Mouse (Mus musculus) embryonic stem cell, embryonic (primary cell): ENCODE results near the gene Tas1r3.

ENCODE experiments used
- CTCF ChIA-PET, 4 experiments: fragments of 300-600 bp in 2 of 4; fragments of 350-600 bp in 2 of 4; sonication (Branson Sonifier 250); formaldehyde crosslinking; loops; one replicate each; lab custom pipeline; 2022; ENCODE audit warnings: inconsistent platforms in 2 of 4; lab: Charles Lee
- POLR2A ChIA-PET, 4 experiments: fragments of 300-600 bp in 2 of 4; fragments of 350-600 bp in 2 of 4; sonication (Branson Sonifier 250); formaldehyde crosslinking; loops; one replicate each; lab custom pipeline; 2022; ENCODE audit warnings: antibody characterized with exemption in 4 of 4, inconsistent platforms in 1 of 4; lab: Charles Lee

Gene Tas1r3

DNA sequence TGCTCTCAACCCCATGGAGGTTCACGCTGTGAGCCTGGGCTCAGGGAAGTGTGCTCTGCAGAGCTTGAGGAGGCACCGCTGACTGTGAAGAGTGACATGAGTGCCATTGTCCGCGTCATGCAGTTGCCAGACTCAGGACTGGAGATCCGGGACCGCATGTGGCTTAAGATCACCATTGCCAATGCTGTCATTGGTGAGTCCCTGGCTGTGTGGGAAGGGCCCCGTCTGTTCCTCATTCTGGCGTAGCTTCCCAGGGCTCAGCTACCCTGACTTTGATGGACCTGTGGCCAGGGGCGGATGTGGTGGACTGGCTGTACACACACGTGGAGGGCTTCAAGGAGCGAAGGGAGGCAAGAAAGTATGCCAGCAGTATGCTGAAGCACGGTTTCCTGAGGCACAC, 7.1 kb downstream of the Tas1r3 start:
- CTCF ChIA-PET, result interaction anchor here in 2 of 4 experiments (0.6 kb wide), 2 partner anchors 24 to 147 kb away, joined by 5 to 13 read pairs; no protein-coding TSS in a partner anchor
- POLR2A ChIA-PET, result interaction anchor here in 2 of 4 experiments (0.6 to 3.9 kb wide), 4 partner anchors 12 to 173 kb away, joined by 3 to 16 read pairs (median 5); partner anchors contain the start of genes Cptp (in 1 of the 2) and Ints11 (in 1 of the 2)

DNA sequence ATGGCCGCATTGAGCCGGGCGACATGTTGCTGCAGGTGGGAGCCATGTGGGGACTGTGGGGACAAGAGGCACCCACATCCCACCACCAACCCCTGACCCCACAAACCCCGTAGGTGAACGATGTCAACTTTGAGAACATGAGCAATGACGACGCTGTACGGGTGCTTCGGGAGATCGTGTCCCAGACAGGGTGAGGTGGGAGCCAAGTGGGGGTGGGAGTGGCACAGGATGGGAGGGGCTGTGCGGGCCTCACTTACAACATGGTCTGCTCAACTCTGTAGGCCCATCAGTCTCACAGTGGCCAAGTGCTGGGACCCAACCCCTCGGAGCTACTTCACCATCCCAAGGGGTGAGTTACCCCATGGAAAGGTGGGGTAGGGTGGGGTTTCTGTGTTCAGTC, 8.2 kb downstream of the Tas1r3 start:
- ChIA-PET CTCF (interaction anchor here in 1 of 4 experiments (1.2 kb wide), 1 partner anchor 21 kb away, joined by 3 read pairs; no protein-coding TSS in a partner anchor), POLR2A (interaction anchor here in 3 of 4 experiments (0.7 to 3.9 kb wide), 4 partner anchors 11 to 16 kb away, joined by 3 to 16 read pairs (median 3); partner anchors contain the start of genes Cptp (in 1 of the 3), Ints11 (in 1 of the 3) and Mxra8 (in 1 of the 3))

DNA sequence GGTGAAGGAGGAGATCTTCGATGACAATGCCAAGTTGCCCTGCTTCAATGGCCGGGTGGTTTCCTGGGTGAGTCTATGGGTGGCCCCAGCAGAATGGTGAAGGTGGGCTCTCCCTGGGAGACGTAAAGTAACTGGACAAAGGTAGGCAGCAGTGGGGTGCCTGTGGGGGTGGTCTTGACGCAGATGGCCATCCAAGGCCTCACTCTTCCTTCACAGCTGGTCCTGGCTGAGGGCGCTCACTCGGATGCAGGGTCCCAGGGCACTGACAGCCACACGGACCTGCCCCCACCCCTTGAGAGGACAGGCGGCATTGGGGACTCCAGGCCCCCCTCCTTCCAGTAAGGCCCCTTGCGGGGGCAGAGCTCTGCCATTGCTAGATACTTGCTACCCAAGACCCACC, 9.7 kb downstream of the Tas1r3 start:
- ChIA-PET POLR2A (interaction anchor here in 1 of 4 experiments (0.6 to 3.9 kb wide), 4 partner anchors 16 to 91 kb away, joined by 3 to 16 read pairs (median 5); partner anchors contain the start of genes Aurkaip1, Cptp, Ints11 and Ube2j2), CTCF (no interaction called here)

DNA sequence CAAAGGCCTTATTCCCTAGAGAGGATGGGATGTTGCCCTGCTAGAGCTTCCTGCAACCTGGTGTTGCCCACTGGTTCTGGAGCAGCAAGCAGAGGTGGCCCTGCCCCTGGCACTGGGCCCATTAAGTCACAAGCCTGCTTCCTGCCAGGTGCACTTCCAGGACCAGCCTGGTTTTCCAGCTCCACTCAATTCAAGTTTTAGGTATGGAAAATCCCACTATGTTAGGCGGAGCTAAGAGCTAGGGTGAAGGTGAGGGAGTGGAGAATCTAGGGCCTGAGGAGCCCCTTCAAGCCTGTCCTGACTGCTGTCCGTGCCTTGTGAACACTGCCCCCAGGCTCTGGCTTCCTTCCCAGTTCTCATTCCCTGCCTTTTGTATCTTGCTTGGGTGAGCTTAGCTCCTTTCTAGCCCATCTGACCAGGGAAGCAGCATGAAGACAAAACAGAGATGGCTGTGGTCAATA, 11.2 kb downstream of the Tas1r3 start:
- CTCF ChIA-PET, result interaction anchor here in 1 of 4 experiments (0.6 kb wide), 1 partner anchor 184 kb away, joined by 3 read pairs; no protein-coding TSS in a partner anchor
- POLR2A ChIA-PET, result interaction anchor here in 2 of 4 experiments (1.0 to 2.7 kb wide), 9 partner anchors 10 to 92 kb away, joined by 3 to 11 read pairs (median 4); partner anchors contain the start of genes Cptp (in 2 of the 2), Ints11 (in 2 of the 2), Aurkaip1 (in 1 of the 2) and Ube2j2 (in 1 of the 2)

DNA sequence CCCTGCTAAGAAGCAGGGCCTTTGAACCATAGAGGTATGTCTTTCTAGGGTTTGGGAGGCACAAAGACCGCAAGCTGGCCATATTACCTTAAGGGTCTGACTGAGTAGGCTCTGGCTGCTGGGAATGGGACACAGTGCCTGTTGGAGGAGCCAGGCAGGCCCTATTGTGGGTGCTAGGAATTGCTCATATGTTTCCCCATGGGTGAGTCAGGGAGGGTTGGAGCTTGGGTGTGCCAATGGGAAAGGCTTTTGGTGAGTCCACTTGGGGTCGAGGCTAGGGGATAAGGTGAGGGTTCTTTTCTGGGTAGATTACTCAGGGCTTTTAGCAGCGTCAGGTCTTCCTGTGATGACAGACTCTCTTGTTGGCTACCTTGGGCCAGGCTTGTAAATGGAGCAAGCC, 11.8 kb downstream of the Tas1r3 start:
- ChIA-PET CTCF (interaction anchor here in 1 of 4 experiments (0.6 kb wide), 1 partner anchor 185 kb away, joined by 3 read pairs; no protein-coding TSS in a partner anchor), POLR2A (interaction anchor here in 1 of 4 experiments (1.0 to 2.7 kb wide), 5 partner anchors 9 to 30 kb away, joined by 3 to 11 read pairs (median 5); partner anchors contain the start of genes Cptp and Ints11)

DNA sequence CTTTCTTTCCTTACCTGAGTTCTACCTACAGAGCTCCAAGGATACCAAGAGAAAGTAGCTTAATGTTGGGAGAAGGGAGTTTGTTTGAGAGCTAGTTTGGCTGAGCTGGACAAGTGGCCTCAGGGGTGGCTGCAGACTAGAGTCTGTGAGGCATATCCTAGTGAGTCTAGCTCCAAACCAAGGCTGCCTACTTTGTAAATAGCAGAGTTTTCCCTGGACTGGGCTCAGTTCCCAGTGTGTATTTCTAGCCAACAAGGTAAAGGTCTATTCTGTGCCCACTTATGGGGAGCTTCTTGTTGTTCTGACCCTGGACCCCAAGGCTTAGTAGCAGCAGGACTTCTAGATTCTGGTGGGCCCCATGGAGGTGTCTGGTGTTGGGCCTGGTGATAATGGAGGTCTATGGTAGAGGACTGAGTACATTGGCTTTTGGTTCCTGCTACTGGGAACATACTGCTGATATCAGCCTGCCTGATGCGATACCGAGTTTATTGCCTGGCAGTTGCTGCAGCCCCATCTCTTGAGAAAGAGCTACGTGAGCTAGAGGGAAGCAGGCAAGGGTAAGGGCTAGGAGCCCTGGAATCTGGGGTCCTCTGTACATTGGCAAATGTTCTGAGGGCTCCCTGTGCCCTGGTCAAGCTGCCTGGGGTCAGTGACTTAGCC, 13.2 kb downstream of the Tas1r3 start:
- ChIA-PET POLR2A (interaction anchor here in 3 of 4 experiments (0.7 to 4.1 kb wide), 12 partner anchors 9 to 187 kb away, joined by 3 to 20 read pairs (median 4); partner anchors contain the start of genes Cptp (in 1 of the 3) and Ints11 (in 1 of the 3)), CTCF (interaction anchor here in 3 of 4 experiments (0.5 to 1.8 kb wide), 4 partner anchors 16 to 66 kb away, joined by 3 to 5 read pairs (median 4); no protein-coding TSS in a partner anchor)

DNA sequence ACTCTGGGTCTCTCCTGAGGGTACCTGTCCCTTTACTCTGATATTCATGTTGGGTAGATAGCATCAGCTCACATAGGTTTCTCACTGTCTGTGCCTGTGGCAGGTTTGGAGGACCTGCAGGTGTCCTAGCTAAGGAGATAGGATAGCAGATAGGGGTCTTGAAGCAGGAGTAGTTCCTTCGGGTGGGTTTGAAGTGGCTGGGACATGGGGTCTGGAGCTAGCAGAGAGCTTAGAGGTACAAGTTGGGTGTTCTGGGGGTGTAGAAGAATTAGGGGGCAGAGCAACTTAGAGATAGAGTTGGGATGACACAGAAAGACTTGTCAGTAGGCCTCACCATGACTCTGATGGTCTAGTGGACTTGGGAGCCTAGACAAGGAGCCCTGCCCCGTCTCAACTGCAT, 13.8 kb downstream of the Tas1r3 start:
- ChIA-PET CTCF (interaction anchor here in 3 of 4 experiments (0.5 to 1.8 kb wide), 5 partner anchors 10 to 82 kb away, joined by 3 to 5 read pairs (median 3); no protein-coding TSS in a partner anchor), POLR2A (interaction anchor here in 3 of 4 experiments (0.7 to 4.1 kb wide), 9 partner anchors 8 to 45 kb away, joined by 3 to 20 read pairs (median 4); partner anchors contain the start of genes Cptp (in 2 of the 3) and Ints11 (in 2 of the 3))

DNA sequence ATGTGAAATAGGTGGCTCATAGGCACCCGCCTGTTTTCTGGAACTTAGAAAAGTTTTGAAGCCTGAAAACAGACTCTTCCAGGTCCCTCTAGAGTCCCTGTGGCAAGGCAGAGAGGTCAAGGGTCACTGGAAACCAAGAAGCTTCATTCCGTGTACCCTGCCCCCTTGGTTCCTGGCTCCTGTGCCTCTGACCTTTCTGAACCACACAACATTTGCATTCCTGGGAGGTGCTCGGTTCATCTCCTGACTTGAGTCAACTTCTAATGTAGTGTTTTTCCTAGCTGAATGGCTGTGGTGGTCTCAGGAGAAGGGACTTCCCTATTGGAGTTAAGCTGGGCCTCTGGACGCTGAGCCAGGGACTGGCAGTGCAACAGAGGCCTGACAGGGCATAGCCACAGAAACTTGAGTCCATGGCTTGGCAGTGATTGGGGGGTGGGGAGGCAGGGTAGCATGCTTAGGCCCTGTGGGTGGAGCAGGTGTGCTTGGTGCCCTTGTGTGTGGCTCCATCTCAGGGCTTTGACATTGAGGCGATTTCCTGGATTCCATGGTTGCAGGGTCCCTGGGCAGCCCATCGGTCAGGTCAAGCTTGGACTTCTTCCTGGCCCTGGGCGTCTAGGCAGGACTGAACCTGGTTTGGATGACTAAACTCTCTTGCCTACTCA, 14.6 kb downstream of the Tas1r3 start:
- POLR2A ChIA-PET, result interaction anchor here (0.6 to 4.1 kb wide), 13 partner anchors 9 to 121 kb away, joined by 3 to 20 read pairs (median 3); partner anchors contain the start of genes Cptp (in 2 of the 4), Ints11 (in 2 of the 4), Mxra8 (in 1 of the 4) and Ube2j2 (in 1 of the 4)
- CTCF ChIA-PET, result interaction anchor here in 3 of 4 experiments (0.6 to 1.8 kb wide), 7 partner anchors 11 to 432 kb away, joined by 3 to 5 read pairs (median 3); no protein-coding TSS in a partner anchor

DNA sequence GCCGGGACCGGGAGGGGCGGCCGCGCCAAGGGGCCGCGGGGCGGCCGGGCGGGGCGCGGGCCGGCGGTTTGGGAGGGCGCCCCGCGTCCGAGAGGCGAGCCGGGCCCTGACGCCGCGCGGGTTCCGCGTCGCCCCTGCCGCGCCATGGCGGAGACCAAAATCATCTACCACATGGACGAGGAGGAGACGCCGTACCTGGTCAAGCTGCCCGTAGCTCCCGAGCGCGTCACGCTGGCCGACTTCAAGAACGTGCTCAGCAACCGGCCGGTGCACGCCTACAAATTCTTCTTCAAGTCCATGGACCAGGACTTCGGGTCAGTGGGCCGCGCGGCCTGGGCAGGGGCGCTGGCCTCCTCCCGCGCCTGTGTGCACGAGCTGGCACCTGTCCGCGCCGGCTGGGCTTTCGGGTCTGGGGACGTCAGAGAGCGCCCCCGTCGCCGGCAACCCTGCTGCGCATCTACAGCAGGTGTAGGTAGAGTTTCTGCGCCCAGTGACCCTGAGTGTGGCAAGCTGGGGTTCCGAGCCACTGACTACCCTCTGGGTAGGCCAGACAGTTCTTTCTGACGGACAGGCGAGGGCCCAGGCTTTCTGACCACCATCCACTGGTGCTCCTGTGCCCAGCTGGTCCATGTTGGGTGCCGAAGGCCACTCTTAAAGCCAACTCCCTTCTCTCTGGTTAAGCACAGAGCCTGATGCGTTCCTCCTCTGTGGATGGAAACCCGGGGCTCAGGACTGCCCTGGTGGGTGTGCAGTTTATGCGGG, 15.4 kb downstream of the Tas1r3 start:
- ChIA-PET CTCF (interaction anchor here in 3 of 4 experiments (0.6 to 1.3 kb wide), 7 partner anchors 12 to 431 kb away, joined by 3 to 7 read pairs (median 3); partner anchors contain the start of gene Atad3a (in 1 of the 3)), POLR2A (interaction anchor here (0.6 to 4.1 kb wide), 16 partner anchors 8 to 112 kb away, joined by 3 to 20 read pairs (median 3); partner anchors contain the start of genes Cptp (in 2 of the 4), Ints11 (in 2 of the 4), Mxra8 (in 1 of the 4) and Ube2j2 (in 1 of the 4))

DNA sequence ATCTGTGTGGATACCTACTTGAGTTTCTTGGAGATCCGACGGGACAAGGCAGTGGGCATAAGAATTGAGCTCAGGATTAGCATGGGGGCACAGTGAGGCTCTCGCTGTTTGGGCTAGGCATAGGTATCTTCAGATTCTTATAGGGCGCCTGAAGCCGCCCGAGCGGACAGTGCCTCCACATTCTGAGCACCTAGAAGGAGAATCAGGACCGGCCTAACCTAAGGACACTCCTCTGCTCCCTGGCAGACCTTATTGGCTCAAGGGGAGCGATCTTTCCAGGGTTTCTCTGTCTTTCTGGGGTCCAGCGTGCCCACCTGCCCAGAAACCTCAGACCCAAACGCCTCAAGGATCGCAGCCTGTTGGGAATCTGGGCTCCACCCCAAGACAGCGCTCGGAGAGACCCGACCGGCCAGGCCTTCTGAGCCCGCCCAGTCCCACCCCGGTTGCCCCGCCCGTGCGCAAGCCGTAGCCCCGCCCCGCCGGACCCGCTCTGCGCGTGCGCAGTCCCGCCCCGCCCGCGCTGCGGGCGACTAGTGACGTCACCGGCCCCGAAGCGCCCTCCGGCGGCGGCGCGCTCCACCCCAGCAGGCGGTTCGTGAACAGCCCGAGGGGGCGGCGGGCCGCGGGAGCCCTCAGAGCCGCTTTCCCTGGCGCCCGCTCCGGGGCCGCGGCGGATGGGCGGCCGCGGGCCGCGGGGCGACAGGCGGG, 16.1 kb downstream of the Tas1r3 start, which contains the start of gene Dvl1:
Dvl1 (plus strand) TSS at position 532 of the 708 bp plus-strand sequence.
- POLR2A ChIA-PET, result interaction anchor here (0.5 to 4.1 kb wide), 14 partner anchors 7 to 318 kb away, joined by 3 to 20 read pairs (median 3); partner anchors contain the start of genes Cptp (in 2 of the 4), Ints11 (in 2 of the 4) and Mxra8 (in 1 of the 4)
- CTCF ChIA-PET, result interaction anchor here in 3 of 4 experiments (0.6 to 1.1 kb wide), 5 partner anchors 11 to 1546 kb away, joined by 3 to 13 read pairs (median 4); partner anchors contain the start of genes Arhgef16 (in 1 of the 3), Atad3a (in 1 of the 3) and Mrpl20 (in 1 of the 3)

DNA sequence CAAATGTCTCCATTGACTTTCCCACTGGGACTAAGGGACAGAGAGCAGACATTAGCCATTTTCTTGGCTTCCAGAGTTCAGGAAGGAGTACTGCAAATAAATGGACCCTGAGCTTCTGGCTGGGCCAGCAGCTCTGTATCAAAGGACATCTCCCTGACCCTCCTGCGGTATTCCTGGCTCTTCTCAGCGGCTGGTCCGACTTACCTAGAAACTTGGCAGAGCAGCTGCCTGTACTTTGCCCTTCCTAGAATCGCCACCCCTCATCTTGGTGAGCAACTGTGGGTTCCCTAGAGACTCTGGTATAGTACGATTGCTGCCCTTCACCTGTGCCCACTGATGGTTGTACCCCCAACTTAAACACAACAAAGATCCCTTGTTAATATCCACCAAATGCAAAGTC, 19.9 kb downstream of the Tas1r3 start:
- ChIA-PET CTCF (interaction anchor here in 2 of 4 experiments (1.2 to 2.4 kb wide), 2 partner anchors 9 kb away, joined by 3 to 7 read pairs; no protein-coding TSS in a partner anchor), POLR2A (interaction anchor here in 2 of 4 experiments (1.0 to 3.4 kb wide), 9 partner anchors 10 to 310 kb away, joined by 3 to 15 read pairs (median 3); partner anchors contain the start of genes Aurkaip1 (in 1 of the 2) and Ccnl2 (in 1 of the 2))

DNA sequence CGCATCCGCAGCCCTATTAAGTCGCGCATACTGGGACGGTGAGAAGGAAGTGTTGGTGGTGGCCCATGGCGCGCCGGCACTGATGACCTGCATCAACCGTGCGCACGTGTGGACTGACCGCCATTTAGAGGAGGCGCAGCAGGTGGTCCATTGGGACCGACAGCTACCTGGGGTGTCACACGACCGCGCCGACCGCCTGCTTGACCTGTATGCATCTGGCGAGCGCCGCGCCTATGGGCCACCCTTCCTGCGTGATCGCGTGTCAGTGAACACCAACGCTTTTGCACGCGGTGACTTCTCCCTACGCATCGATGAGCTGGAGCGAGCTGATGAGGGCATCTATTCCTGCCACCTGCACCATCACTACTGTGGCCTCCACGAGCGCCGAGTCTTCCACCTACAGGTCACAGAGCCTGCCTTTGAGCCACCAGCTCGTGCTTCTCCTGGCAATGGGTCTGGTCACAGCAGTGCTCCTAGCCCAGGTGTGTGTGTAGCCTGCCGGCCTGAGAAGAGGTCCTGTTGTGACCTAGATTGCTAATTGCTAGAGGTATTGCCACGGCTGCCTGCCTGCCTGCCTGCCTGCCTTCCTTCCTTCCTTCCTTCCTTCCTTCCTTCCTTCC, 21.4 kb downstream of the Tas1r3 start:
- POLR2A ChIA-PET, result interaction anchor here (0.7 to 3.4 kb wide), 37 partner anchors 8 to 407 kb away, joined by 3 to 15 read pairs (median 4); partner anchors contain the start of genes Aurkaip1 (in 2 of the 4), Ccnl2 (in 2 of the 4), Cptp (in 2 of the 4) and Ints11 (in 2 of the 4)

DNA sequence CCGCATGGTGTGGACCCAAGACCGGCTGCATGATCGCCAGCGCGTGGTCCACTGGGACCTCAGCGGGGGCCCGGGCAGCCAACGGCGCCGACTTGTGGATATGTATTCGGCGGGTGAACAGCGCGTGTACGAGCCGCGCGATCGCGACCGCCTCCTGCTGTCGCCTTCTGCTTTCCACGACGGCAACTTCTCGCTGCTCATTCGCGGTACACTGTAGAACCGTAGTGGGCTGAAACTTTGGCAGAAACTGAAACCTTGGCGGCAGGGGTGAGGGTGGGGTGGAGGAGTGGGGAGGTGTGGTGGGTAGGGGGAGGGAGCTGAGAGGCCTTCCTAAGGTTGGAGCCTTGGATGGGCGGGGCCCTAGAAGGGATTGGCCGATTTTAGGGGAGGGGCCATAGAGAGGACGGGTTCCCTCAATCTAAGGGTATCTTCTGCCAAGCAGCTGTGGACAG, 22.1 kb downstream of the Tas1r3 start:
- CTCF ChIA-PET, result interaction anchor here in 2 of 4 experiments (0.6 to 1.7 kb wide), 7 partner anchors 7 to 118 kb away, joined by 3 to 8 read pairs (median 4); partner anchors contain the start of genes Acap3 (in 1 of the 2), Aurkaip1 (in 1 of the 2), Cptp (in 1 of the 2) and Ints11 (in 1 of the 2)
- POLR2A ChIA-PET, result interaction anchor here (0.6 to 3.4 kb wide), 38 partner anchors 7 to 408 kb away, joined by 3 to 15 read pairs (median 4); partner anchors contain the start of genes Aurkaip1 (in 3 of the 4), Ccnl2 (in 2 of the 4), Cptp (in 2 of the 4) and Ints11 (in 2 of the 4)

More for the DNA sequence above, 21.4 kb downstream of the Tas1r3 start:
- CTCF ChIA-PET, result interaction anchor here in 1 of 4 experiments (0.8 to 1.7 kb wide), 6 partner anchors 8 to 117 kb away, joined by 3 to 8 read pairs (median 4); partner anchors contain the start of genes Aurkaip1, Cptp, Ints11 and Mrpl20
